Mouse (Mus musculus) CH12.LX (cell line): Measurements from ENCODE around the gene Siglecf. TPM values are rescaled to one million over a fixed set of nuclear protein-coding genes. Genes with fewer than 3 reads are reported as not detected.

ENCODE experiments used
- DNase-seq: peaks from one replicate; pipeline ENCODE4 v3.0.0-alpha.2; 2013; ENCODE audit errors: extremely low read depth
- H3K27ac ChIP-seq: 2 replicates; pipeline ENCODE4 v1.5.1; 2012; ENCODE audit warnings: low read depth, mild to moderate bottlenecking, control low read depth, moderate library complexity; ENCODE audit not compliant: insufficient read depth
- H3K27me3 ChIP-seq: replicated peaks from 2 replicates; pipeline ENCODE3; 2012; ENCODE audit warnings: inconsistent platforms
- H3K36me3 ChIP-seq, 2 experiments: replicated peaks in 1 of 2; 2 replicates each; pipeline versions ENCODE3 to v1.6.1; 2012; ENCODE audit warnings: inconsistent platforms in 1 of 2, low read length in 1 of 2, mild to moderate bottlenecking in 1 of 2, mixed read lengths in 1 of 2, moderate library complexity in 1 of 2; ENCODE audit not compliant: control insufficient read depth in 1 of 2, insufficient read depth in 1 of 2
- H3K4me1 ChIP-seq, 2 experiments: 2 replicates each; pipeline ENCODE4 v1.6.1; 2012; ENCODE audit warnings: inconsistent platforms in 1 of 2, moderate library complexity in 1 of 2; ENCODE audit not compliant: insufficient read depth in 2 of 2, control insufficient read depth in 1 of 2
- H3K4me2 ChIP-seq: 2 replicates; pipeline ENCODE4 v1.6.1; 2012; ENCODE audit warnings: low read depth, mild to moderate bottlenecking, control low read depth; ENCODE audit not compliant: poor library complexity, insufficient read depth, severe bottlenecking
- H3K4me3 ChIP-seq, 3 experiments: fragments of 150-350 bp in 1 of 3; sonication (generic) in 1 of 3; replicated peaks in 1 of 3; 2 replicates each; pipeline versions ENCODE3 to v1.5.1; 2011 to 2012; ENCODE audit warnings: low read depth in 2 of 3, low read length in 2 of 3, mild to moderate bottlenecking in 2 of 3, moderate library complexity in 2 of 3, control low read depth in 1 of 3, improper control_type of control experiment in 1 of 3, inconsistent platforms in 1 of 3, mixed read lengths in 1 of 3; ENCODE audit not compliant: poor library complexity in 1 of 3
- H3K79me2 ChIP-seq: replicated peaks from 2 replicates; pipeline ENCODE4 v1.6.1; 2012; ENCODE audit warnings: mild to moderate bottlenecking, moderate library complexity; ENCODE audit not compliant: control insufficient read depth, poor library complexity, insufficient read depth, severe bottlenecking; ENCODE audit errors: extremely low read depth
- H3K9ac ChIP-seq: 2 replicates; pipeline ENCODE4 v1.6.1; 2012; ENCODE audit warnings: low read depth, mild to moderate bottlenecking, control low read depth, moderate library complexity; ENCODE audit not compliant: insufficient read depth
- H3K9me3 ChIP-seq: replicated peaks from 2 replicates; pipeline ENCODE3; 2012; ENCODE audit warnings: low read length, inconsistent platforms, mixed read lengths
- BHLHE40 ChIP-seq: IDR thresholded peaks from 2 replicates; pipeline ENCODE4 v1.6.1; 2011; ENCODE audit warnings: mild to moderate bottlenecking, low read depth, low read length, improper control_type of control experiment
- CHD2 ChIP-seq: IDR thresholded peaks from 2 replicates; pipeline ENCODE4 v1.6.1; 2011; ENCODE audit warnings: low read length, improper control_type of control experiment
- ETS1 ChIP-seq: conservative IDR thresholded peaks from 2 replicates; pipeline ENCODE4 v1.6.1; 2012; ENCODE audit warnings: low read depth, mild to moderate bottlenecking, inconsistent platforms, low read length, improper control_type of control experiment, moderate library complexity
- GABPA ChIP-seq: IDR thresholded peaks from 2 replicates; pipeline ENCODE4 v1.6.1; 2012; ENCODE audit warnings: low read depth, low read length, improper control_type of control experiment, inconsistent platforms; ENCODE audit not compliant: insufficient replicate concordance
- HCFC1 ChIP-seq: IDR thresholded peaks from 2 replicates; pipeline ENCODE4 v1.6.1; 2012; ENCODE audit warnings: low read depth, mild to moderate bottlenecking, inconsistent platforms, low read length, improper control_type of control experiment
- JUND ChIP-seq: conservative IDR thresholded peaks from 2 replicates; pipeline ENCODE4 v1.6.1; 2011; ENCODE audit warnings: low read depth, low read length, improper control_type of control experiment
- MEF2A ChIP-seq: IDR thresholded peaks from 2 replicates; pipeline ENCODE4 v1.6.1; 2014; ENCODE audit warnings: low read depth, mild to moderate bottlenecking, inconsistent platforms, low read length, improper control_type of control experiment, borderline replicate concordance
- MXI1 ChIP-seq: IDR thresholded peaks from 2 replicates; pipeline ENCODE4 v1.6.1; 2011; ENCODE audit warnings: mild to moderate bottlenecking, low read depth, low read length, improper control_type of control experiment
- NELFE ChIP-seq: IDR thresholded peaks from 2 replicates; pipeline ENCODE4 v1.6.1; 2011; ENCODE audit warnings: low read depth, low read length, improper control_type of control experiment
- POLR2AphosphoS2 ChIP-seq: IDR thresholded peaks from 2 replicates; pipeline ENCODE4 v1.6.1; 2011; ENCODE audit warnings: low read depth, low read length, improper control_type of control experiment
- RAD21 ChIP-seq: IDR thresholded peaks from 2 replicates; pipeline ENCODE4 v1.6.1; 2011; ENCODE audit warnings: low read depth, mild to moderate bottlenecking, low read length, improper control_type of control experiment, moderate library complexity
- TCF12 ChIP-seq: IDR thresholded peaks from 2 replicates; pipeline ENCODE4 v1.6.1; 2014; ENCODE audit warnings: low read depth, mild to moderate bottlenecking, inconsistent platforms, low read length, improper control_type of control experiment
- UBTF ChIP-seq: IDR thresholded peaks from 2 replicates; pipeline ENCODE4 v1.6.1; 2012; ENCODE audit warnings: low read depth, mild to moderate bottlenecking, inconsistent platforms, low read length, improper control_type of control experiment, moderate library complexity
- USF1 ChIP-seq: IDR thresholded peaks from 2 replicates; pipeline ENCODE4 v1.6.1; 2014; ENCODE audit warnings: low read depth, mild to moderate bottlenecking, inconsistent platforms, low read length, improper control_type of control experiment
- USF2 ChIP-seq: conservative IDR thresholded peaks from 2 replicates; pipeline ENCODE4 v1.6.1; 2011; ENCODE audit warnings: low read depth, low read length, improper control_type of control experiment
- ZNF384 ChIP-seq: IDR thresholded peaks from 2 replicates; pipeline ENCODE4 v1.6.1; 2012; ENCODE audit warnings: low read depth, low read length, improper control_type of control experiment, inconsistent platforms
- dilution Hi-C: fragments of 300-500 bp; cut with MboI; formaldehyde crosslinking; loops from 2 replicates; pipeline ENCODE4 v1.14.3; 2020; ENCODE audit warnings: low sequenced_read_pairs; ENCODE audit not compliant: extremely low pct_unique_long_range_greater_than_20kb, extremely low pct_ligation_motif_present
- in situ Hi-C: fragments of 300-500 bp; cut with MboI; formaldehyde crosslinking; loops from 3 replicates; pipeline ENCODE4 v1.14.3; 2019; ENCODE audit warnings: low sequenced_read_pairs, low pct_ligation_motif_present, low pct_unique_long_range_greater_than_20kb, mixed read lengths
- polyA plus RNA-seq: library from polyadenylated mRNA; unstranded; fragments of >175 nt; gene quantifications from 2 replicates; pipeline ENCODE4 v1.2.1, GENCODE M21; 2012; ENCODE audit warnings: low read depth; ENCODE audit not compliant: insufficient read length
- total RNA-seq, 2 experiments: library from RNA; depleted of rRNA; stranded (reverse); fragments of 300-350 nt in 1 of 2; fragments of >200 nt in 1 of 2; gene quantifications; 2 replicates each; pipeline ENCODE4 v1.2.3; 2012 to 2014

Siglecf gene
- total and polyA plus RNA-seq, 3 experiments, result 0.34 to 1.7 (median 0.66) TPM

- Histone ChIP-seq H3K79me2 (no peaks in the 10 kb centered on the region), H3K9ac (no peak overlapping the region), H3K4me1 (peaks cover 8 to 26% of the 10 kb centered on the region in 2 experiments), H3K36me3 (no peaks in the 10 kb centered on the region), H3K27ac (no peak overlapping the region), H3K4me3 (no peak overlapping the region), H3K27me3 (no peaks in the 10 kb centered on the region), H3K4me2 (no peak overlapping the region), H3K9me3 (no peaks in the 10 kb centered on the region)
- TF ChIP-seq CHD2 (no peak), BHLHE40 (peak; percentile 66)
- dilution Hi-C loops, result no loop called here
- DNase-seq, result peak; percentile 31
- in situ Hi-C loops, result loop anchor here (10.0 kb wide), 1 partner anchor 122 kb away; the partner anchor contains the start of gene Vsig10l
Observed at GRCm38 (mm10) chr7:43343191-43343590, 8.0 kb upstream of the Siglecf start.

- Histone ChIP-seq H3K9me3 (no peaks in the 10 kb centered on the region), H3K4me1 (peaks cover 8 to 26% of the 10 kb centered on the region in 2 experiments), H3K9ac (no peak overlapping the region), H3K27me3 (no peaks in the 10 kb centered on the region), H3K4me2 (no peak overlapping the region), H3K36me3 (no peaks in the 10 kb centered on the region), H3K4me3 (no peak overlapping the region), H3K79me2 (no peaks in the 10 kb centered on the region), H3K27ac (no peak overlapping the region)
- dilution Hi-C loops, result no loop called here
- TF ChIP-seq HCFC1 (no peak), RAD21 (no peak), USF2 (no peak), UBTF (no peak), GABPA (no peak), BHLHE40 (no peak), ZNF384 (no peak), TCF12 (no peak), POLR2AphosphoS2 (no peak), NELFE (no peak)
- in situ Hi-C loops, result loop anchor here (10.0 kb wide), 1 partner anchor 121 kb away; the partner anchor contains the start of gene Vsig10l
- DNase-seq, result no peak
Observed at GRCm38 (mm10) chr7:43344020-43344419, 7.1 kb upstream of the Siglecf start.

- TF ChIP-seq NELFE, result no peak
- no peak for TF ChIP-seq MEF2A
- TF ChIP-seq ETS1, result no peak
- no peak for TF ChIP-seq MXI1
- no peak for TF ChIP-seq USF1
- no peak for TF ChIP-seq JUND
- TF ChIP-seq BHLHE40, result no peak
- TF ChIP-seq CHD2, result no peak
- TF ChIP-seq UBTF, result no peak
- Histone ChIP-seq H3K9me3 (no peaks in the 10 kb centered on the region), H3K4me3 (no peak overlapping the region), H3K4me1 (peaks cover 8 to 26% of the 10 kb centered on the region in 2 experiments), H3K36me3 (no peaks in the 10 kb centered on the region), H3K79me2 (no peaks in the 10 kb centered on the region), H3K9ac (no peak overlapping the region), H3K4me2 (no peak overlapping the region), H3K27ac (no peak overlapping the region), H3K27me3 (no peaks in the 10 kb centered on the region)
- dilution Hi-C loops, result no loop called here
- DNase-seq, result no peak
- in situ Hi-C loops, result loop anchor here (10.0 kb wide), 1 partner anchor 120 kb away; the partner anchor contains the start of gene Vsig10l
Observed at GRCm38 (mm10) chr7:43344491-43344890, 6.7 kb upstream of the Siglecf start.
